Mouse (Mus musculus): ENCODE data around the gene Tbc1d15. TPM values are rescaled to one million over a fixed set of nuclear protein-coding genes. Genes with fewer than 3 reads are reported as not detected.
"Not testable (repeated sequence)": the region's sequence is repeated elsewhere in the genome, so short reads cannot be mapped to it uniquely, and the experiment has no call there.

Gene Tbc1d15
- polyA plus RNA-seq, 1 experiment: 0.50 TPM

DNA sequence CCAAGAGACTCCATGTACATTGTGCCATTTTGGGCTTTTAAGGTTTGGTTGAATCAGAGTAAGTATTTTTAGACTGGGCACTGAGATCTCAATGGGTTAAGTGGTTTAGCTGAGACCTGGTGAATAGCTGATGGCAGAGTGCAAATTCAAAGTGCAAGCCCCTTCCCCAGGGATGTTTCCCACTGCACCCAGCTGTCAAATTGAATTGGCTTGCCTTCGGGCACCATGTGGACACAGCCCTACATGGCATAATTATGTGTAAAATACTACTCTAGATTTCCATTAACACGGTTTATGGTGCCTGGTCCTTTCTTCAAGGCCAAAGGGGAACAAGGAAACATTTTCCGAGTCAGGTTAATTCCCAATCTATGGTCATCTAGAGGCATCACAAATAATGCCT, 70.2 kb downstream of the Tbc1d15 start:
- no peak overlapping the region for H3K4me3 ChIP-seq (replicated peaks)
- H3K4me1 ChIP-seq (ENCODE audit: control insufficient read depth): no peaks in the 10 kb centered on the region
- H3K36me3 ChIP-seq (ENCODE audit: control insufficient read depth): no peaks in the 10 kb centered on the region
- H3K9me3 ChIP-seq (ENCODE audit: control insufficient read depth, low read length): no peaks in the 10 kb centered on the region
- TF ChIP-seq GATA1 (IDR thresholded peaks at IDR 0.05; ENCODE audit: low read length): no peak
- TF ChIP-seq TAL1 (IDR thresholded peaks at IDR 0.05; ENCODE audit: low read length): no peak
- H3K27me3 ChIP-seq (ENCODE audit: control insufficient read depth): no peaks in the 10 kb centered on the region

DNA sequence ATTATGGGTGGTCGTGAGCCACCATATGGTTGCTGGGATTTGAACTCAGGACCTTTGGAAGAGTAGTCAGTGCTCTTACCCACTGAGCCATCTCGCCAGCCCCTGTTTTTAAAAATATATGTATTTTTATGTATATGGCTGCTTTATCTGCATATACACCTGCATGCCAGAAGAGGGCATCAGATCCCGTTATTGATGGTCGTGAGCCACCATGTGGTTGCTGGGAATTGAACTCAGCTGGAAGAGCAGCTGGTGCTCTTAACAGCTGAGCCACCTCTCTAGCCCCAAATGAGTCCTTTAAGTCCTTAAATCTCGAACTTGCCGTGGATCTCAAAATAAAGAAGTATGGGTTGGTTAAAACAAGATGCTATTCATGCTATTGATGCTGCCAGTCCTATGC, 73.2 kb downstream of the Tbc1d15 start:
- not testable (repeated sequence) for H3K9me3 ChIP-seq (ENCODE audit: control insufficient read depth, low read length); H3K36me3 ChIP-seq (ENCODE audit: control insufficient read depth); H3K4me1 ChIP-seq (ENCODE audit: control insufficient read depth); H3K4me3 ChIP-seq (replicated peaks); H3K27me3 ChIP-seq (ENCODE audit: control insufficient read depth)

DNA sequence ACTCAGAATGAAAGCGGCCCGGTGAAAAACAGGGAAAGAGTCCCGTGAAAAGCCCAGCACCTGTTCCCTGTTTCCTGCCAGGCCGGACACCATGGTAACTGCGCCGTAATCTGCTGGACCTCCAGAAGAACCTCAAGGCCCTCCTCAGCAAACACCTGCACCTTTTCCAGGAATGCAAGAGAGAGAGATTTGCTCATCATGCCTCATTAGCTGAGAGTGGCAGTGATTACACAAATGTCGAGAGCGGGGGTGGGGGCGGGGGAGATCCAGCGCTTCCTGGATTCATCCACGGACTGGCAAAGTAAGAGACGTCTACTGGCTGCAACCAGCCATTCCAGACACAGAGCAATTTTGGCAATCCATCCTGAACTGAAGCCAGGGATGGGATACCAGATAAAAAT, 75.7 kb downstream of the Tbc1d15 start:
- no peak overlapping the region for H3K4me3 ChIP-seq (replicated peaks)
- no peaks in the 10 kb centered on the region for H3K9me3 ChIP-seq (ENCODE audit: control insufficient read depth, low read length)
- no peaks in the 10 kb centered on the region for H3K4me1 ChIP-seq (ENCODE audit: control insufficient read depth)
- no peaks in the 10 kb centered on the region for H3K36me3 ChIP-seq (ENCODE audit: control insufficient read depth)
- H3K27me3 ChIP-seq (ENCODE audit: control insufficient read depth): no peaks in the 10 kb centered on the region
- no peak for TF ChIP-seq GATA1 (IDR thresholded peaks at IDR 0.05; ENCODE audit: low read length)
- no peak for TF ChIP-seq TAL1 (IDR thresholded peaks at IDR 0.05; ENCODE audit: low read length)

DNA sequence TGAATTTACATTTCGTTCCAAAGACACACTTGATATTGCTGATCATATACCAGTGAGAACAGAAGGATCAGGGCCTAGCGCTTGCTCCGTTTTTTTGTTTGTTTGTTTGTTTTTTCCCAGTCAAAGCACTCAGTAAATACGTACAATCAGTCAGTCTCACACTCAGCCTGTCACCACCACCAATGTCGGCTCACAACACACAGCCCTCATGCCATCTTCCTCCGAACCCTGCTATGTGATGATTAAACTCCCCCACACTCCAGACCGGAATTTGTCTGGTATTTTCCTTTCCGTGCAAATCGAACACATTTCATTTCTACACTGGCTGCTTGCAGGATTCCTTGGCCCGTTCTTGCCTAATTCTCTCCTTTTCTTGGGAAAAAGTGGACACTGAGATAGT, 77.9 kb downstream of the Tbc1d15 start:
- Histone ChIP-seq H3K36me3 (ENCODE audit: control insufficient read depth) (no peaks in the 10 kb centered on the region), H3K9me3 (ENCODE audit: control insufficient read depth, low read length) (no peaks in the 10 kb centered on the region), H3K4me3 (replicated peaks) (no peak overlapping the region), H3K27me3 (ENCODE audit: control insufficient read depth) (no peaks in the 10 kb centered on the region), H3K4me1 (ENCODE audit: control insufficient read depth) (no peaks in the 10 kb centered on the region)
- no peak for TF ChIP-seq TAL1 (IDR thresholded peaks at IDR 0.05; ENCODE audit: low read length)
- no peak for TF ChIP-seq GATA1 (IDR thresholded peaks at IDR 0.05; ENCODE audit: low read length)

DNA sequence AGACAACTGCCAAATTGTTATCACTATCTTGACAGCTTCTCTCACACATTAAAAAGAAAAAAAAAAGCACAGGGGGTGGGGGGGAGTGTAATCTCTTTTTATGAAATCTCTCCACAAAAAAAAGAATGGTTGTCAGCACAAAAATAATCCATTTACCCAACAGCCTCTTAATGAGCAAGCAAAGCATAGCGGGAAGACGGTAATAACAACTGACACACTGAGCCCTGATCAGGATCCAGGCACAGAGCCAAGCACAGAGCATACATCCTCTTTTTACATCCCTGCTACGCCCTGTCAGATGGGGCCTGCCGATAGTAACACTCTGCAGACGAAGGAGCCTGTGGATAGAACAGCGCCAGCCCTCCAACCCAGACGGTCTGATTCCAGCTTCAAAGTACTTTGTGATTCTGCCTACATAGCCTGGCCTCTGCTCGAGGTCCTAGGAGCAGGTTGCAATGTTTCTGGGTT, 79.9 kb downstream of the Tbc1d15 start:
- TF ChIP-seq GATA1 (IDR thresholded peaks at IDR 0.05; ENCODE audit: low read length): no peak
- TF ChIP-seq TAL1 (IDR thresholded peaks at IDR 0.05; ENCODE audit: low read length): no peak
- Histone ChIP-seq H3K4me1 (ENCODE audit: control insufficient read depth) (no peaks in the 10 kb centered on the region), H3K27me3 (ENCODE audit: control insufficient read depth) (no peaks in the 10 kb centered on the region), H3K4me3 (replicated peaks) (no peak overlapping the region), H3K9me3 (ENCODE audit: control insufficient read depth, low read length) (no peaks in the 10 kb centered on the region), H3K36me3 (ENCODE audit: control insufficient read depth) (no peaks in the 10 kb centered on the region)

DNA sequence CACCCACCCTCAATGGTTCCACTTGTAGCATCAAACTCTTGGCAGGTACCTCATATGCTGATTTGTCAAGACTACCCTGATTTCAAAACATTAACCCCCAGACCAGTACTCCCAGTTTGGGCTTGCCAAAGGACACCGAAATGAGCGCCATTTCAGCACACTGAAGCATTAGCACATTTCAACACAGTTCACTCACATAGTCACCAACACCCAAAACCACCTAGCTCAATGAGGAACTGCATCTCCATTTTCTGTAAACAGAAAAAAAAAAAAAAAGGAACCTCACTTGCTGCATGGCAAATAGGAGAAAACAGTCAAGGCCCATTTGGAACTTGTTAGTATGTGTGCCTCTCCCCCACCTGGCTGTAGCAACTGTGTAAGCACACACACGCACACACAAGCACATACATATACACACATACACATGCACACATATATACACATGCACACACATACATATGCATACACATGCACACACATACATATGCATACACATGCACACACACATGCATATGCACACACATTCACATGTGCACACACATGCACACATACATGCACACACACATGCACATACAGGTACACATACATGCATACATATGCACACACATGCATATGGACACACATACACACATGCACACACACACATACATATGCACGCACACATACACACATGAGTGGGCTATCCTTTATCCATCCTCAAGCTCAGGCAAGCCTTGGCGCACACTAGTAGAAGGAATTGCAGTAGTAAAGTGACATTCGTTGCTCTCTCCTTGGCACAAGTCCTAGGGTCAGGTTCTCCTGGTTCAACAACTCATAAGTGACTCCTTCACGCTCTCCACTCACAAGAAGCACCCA, 80.5 kb downstream of the Tbc1d15 start:
- H3K4me1 ChIP-seq (ENCODE audit: control insufficient read depth): no peaks in the 10 kb centered on the region
- peaks cover 3% of the 10 kb centered on the region for H3K9me3 ChIP-seq (ENCODE audit: control insufficient read depth, low read length)
- no peaks in the 10 kb centered on the region for H3K36me3 ChIP-seq (ENCODE audit: control insufficient read depth)
- no peak overlapping the region for H3K4me3 ChIP-seq (replicated peaks)
- H3K27me3 ChIP-seq (ENCODE audit: control insufficient read depth): no peaks in the 10 kb centered on the region
- TF ChIP-seq TAL1 (IDR thresholded peaks at IDR 0.05; ENCODE audit: low read length) (no peak), GATA1 (IDR thresholded peaks at IDR 0.05; ENCODE audit: low read length) (no peak)

DNA sequence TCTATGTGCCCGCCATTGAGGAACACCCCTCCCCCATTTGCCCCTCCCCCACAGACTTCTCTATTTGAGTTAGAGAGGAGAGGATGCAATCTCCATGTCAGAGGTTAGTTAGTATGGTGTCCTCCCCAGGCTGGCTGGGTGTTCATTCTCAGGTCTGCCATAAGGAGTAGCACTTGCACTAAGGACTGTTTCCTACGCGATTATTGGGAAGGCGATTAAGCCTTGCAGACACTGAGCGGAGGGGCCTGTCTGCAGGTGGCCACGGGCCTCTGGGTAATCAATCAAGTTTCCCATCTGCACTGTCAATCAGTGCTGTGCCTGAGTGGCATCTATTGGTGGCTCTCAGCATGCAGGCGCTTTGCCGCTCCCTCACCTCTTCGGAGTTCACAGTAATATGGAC, 81.9 kb downstream of the Tbc1d15 start:
- no peaks in the 10 kb centered on the region for H3K4me1 ChIP-seq (ENCODE audit: control insufficient read depth)
- H3K27me3 ChIP-seq (ENCODE audit: control insufficient read depth): no peaks in the 10 kb centered on the region; the same call in 1 of the 2 replicates
- H3K9me3 ChIP-seq (ENCODE audit: control insufficient read depth, low read length): peaks cover 5% of the 10 kb centered on the region
- TF ChIP-seq GATA1 (IDR thresholded peaks at IDR 0.05; ENCODE audit: low read length) (no peak), TAL1 (IDR thresholded peaks at IDR 0.05; ENCODE audit: low read length) (no peak)
- no peaks in the 10 kb centered on the region for H3K36me3 ChIP-seq (ENCODE audit: control insufficient read depth)
- no peak overlapping the region for H3K4me3 ChIP-seq (replicated peaks)

DNA sequence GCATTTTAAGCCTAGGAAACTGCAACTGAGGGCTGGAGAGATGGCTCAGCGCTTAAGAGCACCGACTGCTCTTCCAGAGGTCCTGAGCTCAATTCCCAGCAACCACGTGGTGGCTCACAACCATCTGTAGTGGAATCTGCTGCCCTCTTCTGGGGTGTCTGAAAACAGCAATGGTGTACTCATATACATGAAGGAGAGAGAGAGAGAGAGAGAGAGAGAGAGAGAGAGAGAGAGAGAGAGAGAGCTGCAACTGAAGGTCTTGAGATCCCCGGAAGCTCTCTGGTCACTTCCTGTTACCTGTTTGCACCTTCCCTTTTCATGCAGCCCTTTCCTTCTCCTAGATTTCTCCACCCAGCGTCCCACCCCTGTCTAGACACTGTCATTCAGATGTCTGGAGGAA, 91.0 kb downstream of the Tbc1d15 start:
- Histone ChIP-seq H3K36me3 (ENCODE audit: control insufficient read depth) (no peaks in the 10 kb centered on the region), H3K27me3 (ENCODE audit: control insufficient read depth) (peaks cover 3% of the 10 kb centered on the region), H3K4me1 (ENCODE audit: control insufficient read depth) (no peaks in the 10 kb centered on the region), H3K9me3 (ENCODE audit: control insufficient read depth, low read length) (peaks cover 7% of the 10 kb centered on the region; the same call in 1 of the 2 replicates), H3K4me3 (replicated peaks) (no peak overlapping the region)
- no peak for TF ChIP-seq TAL1 (IDR thresholded peaks at IDR 0.05; ENCODE audit: low read length)
- TF ChIP-seq GATA1 (IDR thresholded peaks at IDR 0.05; ENCODE audit: low read length): no peak

Other genes starting within 250 kb of the Tbc1d15 start
- gene Tph2, start 66.4 kb downstream of the Tbc1d15 start, polyA plus RNA-seq (2012): not detected in 2 replicates
- 2.6 TPM in 2 replicates for gene Rab21, start 64.1 kb upstream of the Tbc1d15 start, polyA plus RNA-seq (2012)
- 0.15 and 0.22 TPM in 2 replicates for gene Tmem19, start 111.0 kb upstream of the Tbc1d15 start, polyA plus RNA-seq (2012)
- 1.1 and 1.3 TPM in 2 replicates for gene Thap2, start 133.0 kb upstream of the Tbc1d15 start, polyA plus RNA-seq (2012)
- 0.19 and 0.37 TPM in 2 replicates for gene Zfc3h1, start 133.5 kb upstream of the Tbc1d15 start, polyA plus RNA-seq (2012)